Mouse (Mus musculus): ENCODE results near the gene Vash2. TPM values are rescaled to one million over a fixed set of nuclear protein-coding genes. Genes with fewer than 3 reads are reported as not detected.

Gene Vash2
- polyA plus RNA-seq, 1 experiment from 2014 or later = 86.4 TPM

DNA sequence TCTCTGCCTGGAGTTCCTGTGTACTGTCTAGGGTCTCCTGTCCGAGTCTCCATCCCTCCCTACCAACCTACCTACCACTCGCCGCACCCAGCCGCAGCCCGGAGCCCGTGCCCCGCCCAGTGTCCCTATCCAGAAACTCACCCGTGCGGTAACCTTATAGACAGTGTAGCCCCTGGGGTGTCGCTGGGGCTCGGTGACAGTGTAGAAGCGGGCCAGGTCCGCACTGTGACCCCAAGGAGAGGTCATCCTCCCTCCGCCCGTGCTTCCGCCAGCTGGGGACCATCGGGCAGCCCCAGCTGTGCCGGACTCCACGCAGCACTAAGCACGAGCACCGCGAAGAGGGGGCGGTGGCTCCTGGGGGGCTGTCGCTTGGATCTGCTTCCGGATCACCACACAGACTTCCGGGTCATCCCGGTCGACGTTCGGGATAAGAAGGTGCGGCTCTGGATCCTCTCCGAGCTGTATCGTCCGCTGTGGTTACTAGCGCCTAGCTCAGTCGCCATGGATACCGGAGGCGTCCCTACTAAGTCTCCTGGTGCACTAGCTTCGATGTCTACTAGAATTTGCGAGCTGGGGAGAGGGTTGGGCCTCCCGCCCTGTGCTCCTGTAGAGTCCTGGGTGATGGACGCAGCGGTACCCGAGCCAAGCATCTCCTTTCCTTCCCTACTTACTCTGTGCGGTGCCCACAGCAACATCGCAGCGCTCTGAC is 67.5 kb downstream of the Vash2 start, which contains the start of gene Rps6kc1:
Rps6kc1 (minus strand) TSS at position 356 of the 709 bp plus-strand sequence.
- H3K27me3 ChIP-seq (replicated peaks) = peaks cover 5% of the 10 kb centered on the region; the same call in 1 of the 2 replicates
- H3K27ac ChIP-seq (replicated peaks) = peak within 1 kb of the TSS; percentile 80
- no peaks in the 10 kb centered on the region for H3K9me3 ChIP-seq (replicated peaks)
- peak; percentile 95 for ATAC-seq (ENCODE audit: low FRiP score)
- H3K4me1 ChIP-seq = peaks cover 36% of the 10 kb centered on the region
- WGBS = under 1% methylated on average over 47 of the region's 47 CpGs
- H3K4me3 ChIP-seq (replicated peaks) = peak within 1 kb of the TSS; percentile 99
- H3K9ac ChIP-seq (replicated peaks) = peak within 1 kb of the TSS; percentile 93
- H3K4me2 ChIP-seq = peak within 1 kb of the TSS; percentile 73
- H3K36me3 ChIP-seq = no peaks in the 10 kb centered on the region

DNA sequence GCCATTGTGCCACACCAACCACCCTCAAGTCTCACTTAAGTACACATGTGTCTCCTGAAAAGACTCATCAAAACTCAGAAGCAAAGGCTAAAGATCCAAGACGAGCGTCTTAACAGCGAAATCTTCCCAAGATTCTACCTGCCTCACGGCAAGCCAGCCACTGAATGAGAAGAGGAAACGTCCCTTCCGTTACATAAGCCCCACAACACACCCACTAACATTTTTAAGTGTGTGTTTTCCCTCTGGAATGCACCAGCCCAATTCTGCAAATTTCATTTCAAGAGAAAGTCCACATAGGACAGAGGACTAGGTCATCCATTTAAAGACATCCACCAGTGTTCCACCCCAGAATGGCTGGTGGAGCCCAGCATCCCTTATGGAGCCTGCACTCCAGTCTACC is 68.3 kb downstream of the Vash2 start:
- no peaks in the 10 kb centered on the region for H3K36me3 ChIP-seq
- H3K9ac ChIP-seq (replicated peaks) = peak overlapping the region; percentile 93
- peaks cover 36% of the 10 kb centered on the region for H3K4me1 ChIP-seq
- WGBS = 76% methylated on average over 6 of the region's 6 CpGs
- peak overlapping the region; percentile 80; the same call in 1 of the 2 replicates for H3K27ac ChIP-seq (replicated peaks)
- peak overlapping the region; percentile 73 for H3K4me2 ChIP-seq
- H3K4me3 ChIP-seq (replicated peaks) = peak overlapping the region; percentile 99
- no peaks in the 10 kb centered on the region for H3K9me3 ChIP-seq (replicated peaks)
- peak; percentile 21; the same call in 1 of the 2 replicates for ATAC-seq (ENCODE audit: low FRiP score)
- H3K27me3 ChIP-seq (replicated peaks) = peaks cover 5% of the 10 kb centered on the region; the same call in 1 of the 2 replicates

DNA sequence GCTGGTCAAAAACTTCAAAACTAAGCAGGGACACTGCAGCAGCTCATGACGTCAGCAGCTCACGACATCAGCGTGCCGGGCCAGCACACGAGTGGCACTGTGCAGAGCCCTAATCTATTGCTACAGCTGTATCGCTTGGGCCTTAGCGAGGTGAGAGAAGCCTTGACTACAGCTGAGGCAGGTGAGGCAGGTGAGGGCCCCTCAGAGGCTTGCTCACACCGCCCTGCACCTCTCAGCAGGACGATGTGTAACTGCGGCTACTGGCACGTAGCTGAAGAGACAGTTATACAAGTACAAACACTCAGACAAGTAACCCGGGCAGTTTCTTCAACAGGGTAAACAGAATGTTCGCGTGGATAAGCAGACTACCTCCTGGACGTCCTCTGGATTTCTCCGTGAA is 74.4 kb downstream of the Vash2 start:
- peaks cover 12% of the 10 kb centered on the region for H3K4me1 ChIP-seq
- no peaks in the 10 kb centered on the region for H3K27me3 ChIP-seq (replicated peaks)
- no peak for ATAC-seq (ENCODE audit: low FRiP score)
- no peaks in the 10 kb centered on the region for H3K9me3 ChIP-seq (replicated peaks)
- 0 out of 2 replicates have a peak overlapping the region, but pooled peaks have one; percentile 43 for H3K27ac ChIP-seq (replicated peaks)
- H3K4me2 ChIP-seq = no peak overlapping the region
- H3K4me3 ChIP-seq (replicated peaks) = no peak overlapping the region
- 86% methylated on average over 16 of the region's 16 CpGs for WGBS
- peaks cover 16% of the 10 kb centered on the region for H3K36me3 ChIP-seq
- no peak overlapping the region for H3K9ac ChIP-seq (replicated peaks)

DNA sequence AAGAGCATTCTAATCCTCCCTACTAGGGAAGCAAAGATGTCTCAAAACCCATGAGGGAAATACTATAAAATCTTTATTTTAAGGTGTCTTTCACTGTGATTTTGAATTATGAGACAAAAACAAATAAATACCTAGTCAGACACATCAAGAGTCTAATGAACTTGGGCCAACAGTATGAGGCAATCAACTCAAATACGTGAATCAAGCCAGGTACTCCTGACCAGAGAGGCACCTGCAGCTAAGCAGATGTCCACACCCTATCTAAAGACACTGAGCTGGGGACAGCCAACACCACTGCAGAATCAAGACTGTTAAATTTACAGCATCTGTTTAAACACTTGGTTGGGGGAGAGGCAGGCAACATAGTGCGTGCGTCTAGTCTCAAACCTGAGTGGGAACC is 75.0 kb downstream of the Vash2 start:
- no peak overlapping the region for H3K4me3 ChIP-seq (replicated peaks)
- ATAC-seq (ENCODE audit: low FRiP score) = no peak
- H3K9me3 ChIP-seq (replicated peaks) = no peaks in the 10 kb centered on the region
- no peak overlapping the region for H3K27ac ChIP-seq (replicated peaks)
- H3K4me2 ChIP-seq = no peak overlapping the region
- peaks cover 17% of the 10 kb centered on the region for H3K36me3 ChIP-seq
- H3K27me3 ChIP-seq (replicated peaks) = no peaks in the 10 kb centered on the region
- H3K4me1 ChIP-seq = peaks cover 6% of the 10 kb centered on the region
- H3K9ac ChIP-seq (replicated peaks) = no peak overlapping the region
- WGBS = 94% methylated on average over 3 of the region's 3 CpGs

DNA sequence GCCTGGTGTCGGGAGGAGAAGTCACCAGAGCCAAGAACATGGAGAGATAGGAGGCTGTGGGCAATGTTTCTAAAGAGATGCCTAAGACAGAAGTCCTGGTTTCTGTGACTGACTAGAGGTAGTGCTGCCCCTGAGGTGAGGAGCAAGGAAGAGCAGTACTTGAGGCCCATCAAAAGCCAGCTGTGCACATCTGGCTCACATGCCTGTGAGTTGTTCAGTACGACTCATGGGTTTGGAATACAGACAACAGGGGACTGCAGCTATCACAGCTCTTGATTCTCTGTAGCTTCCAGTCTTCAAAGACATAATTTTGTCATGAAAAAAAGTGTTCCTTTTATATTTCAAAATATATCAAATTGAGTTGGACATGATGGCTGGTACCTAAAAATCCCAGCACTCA is 78.0 kb downstream of the Vash2 start:
- Histone ChIP-seq H3K4me2 (no peak overlapping the region), H3K27ac (replicated peaks) (no peak overlapping the region), H3K4me1 (no peaks in the 10 kb centered on the region; the same call in 1 of the 2 replicates), H3K9me3 (replicated peaks) (no peaks in the 10 kb centered on the region), H3K36me3 (peaks cover 37% of the 10 kb centered on the region), H3K27me3 (replicated peaks) (no peaks in the 10 kb centered on the region), H3K4me3 (replicated peaks) (no peak overlapping the region), H3K9ac (replicated peaks) (no peak overlapping the region)
- no peak for ATAC-seq (ENCODE audit: low FRiP score)
- WGBS = 63% methylated on average over 2 of the region's 2 CpGs

DNA sequence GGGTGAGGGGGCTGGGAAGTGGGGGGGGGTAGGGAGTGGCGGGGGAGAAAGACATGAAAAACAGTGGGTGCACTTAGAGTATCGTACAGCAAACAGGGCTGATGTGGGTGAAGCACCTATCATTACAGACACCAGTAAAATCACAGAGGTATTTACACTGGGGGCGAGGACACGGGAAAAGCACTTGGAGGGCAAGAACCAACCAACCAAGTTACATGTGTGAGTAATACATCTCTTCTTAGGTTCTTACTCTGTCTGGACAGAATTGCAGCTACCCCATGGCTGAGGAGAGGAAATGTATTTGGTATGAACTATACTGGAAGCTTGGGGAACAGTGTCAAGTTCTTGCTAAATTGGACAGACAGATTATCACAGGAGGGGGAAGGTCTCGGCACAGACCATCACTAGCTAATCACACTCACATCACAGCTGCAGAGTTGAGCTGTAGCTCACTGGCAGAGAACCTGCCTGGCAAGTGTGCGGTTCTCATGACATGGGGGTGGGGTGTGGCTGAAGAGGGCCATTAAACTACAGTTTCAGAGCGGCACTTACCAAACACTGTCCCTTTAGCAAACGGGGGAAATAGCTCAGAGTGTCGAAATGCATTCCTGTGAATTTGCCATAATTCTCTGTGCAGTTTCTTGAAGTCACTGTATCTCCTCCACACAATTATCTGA is 80.1 kb downstream of the Vash2 start:
- Histone ChIP-seq H3K36me3 (peaks cover 31% of the 10 kb centered on the region), H3K4me3 (replicated peaks) (no peak overlapping the region), H3K9ac (replicated peaks) (no peak overlapping the region), H3K9me3 (replicated peaks) (no peaks in the 10 kb centered on the region), H3K27ac (replicated peaks) (no peak overlapping the region), H3K27me3 (replicated peaks) (no peaks in the 10 kb centered on the region), H3K4me1 (no peaks in the 10 kb centered on the region), H3K4me2 (no peak overlapping the region)
- ATAC-seq (ENCODE audit: low FRiP score) = no peak
- WGBS = 84% methylated on average over 9 of the region's 9 CpGs

DNA sequence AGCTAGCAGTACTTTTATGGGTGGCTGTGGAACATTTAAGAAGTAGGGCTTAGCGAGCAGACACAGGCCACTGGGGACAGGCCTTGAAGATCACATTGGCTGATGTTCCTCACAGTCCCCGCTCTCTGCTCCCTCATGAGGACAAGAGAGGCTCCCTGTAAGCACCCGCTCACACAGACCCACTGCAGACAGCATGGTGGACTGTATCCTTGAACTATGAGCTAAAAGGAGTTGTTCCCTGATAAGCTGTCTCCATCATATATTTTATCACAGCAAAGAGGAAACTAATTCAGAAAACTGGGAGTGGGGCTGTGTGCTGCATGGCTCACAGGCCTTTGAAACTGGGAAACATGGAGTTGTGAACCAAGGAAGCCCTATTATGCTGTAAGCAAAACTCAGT is 80.9 kb downstream of the Vash2 start:
- H3K36me3 ChIP-seq = peaks cover 23% of the 10 kb centered on the region
- no peaks in the 10 kb centered on the region for H3K27me3 ChIP-seq (replicated peaks)

More for the DNA sequence above, 80.9 kb downstream of the Vash2 start:
- H3K9ac ChIP-seq (replicated peaks) = no peak overlapping the region
- 93% methylated on average over 3 of the region's 3 CpGs for WGBS
- no peaks in the 10 kb centered on the region for H3K4me1 ChIP-seq
- no peak for ATAC-seq (ENCODE audit: low FRiP score)
- no peaks in the 10 kb centered on the region for H3K9me3 ChIP-seq (replicated peaks)
- H3K27ac ChIP-seq (replicated peaks) = no peak overlapping the region
- no peak overlapping the region for H3K4me3 ChIP-seq (replicated peaks)
- H3K4me2 ChIP-seq = no peak overlapping the region

Other genes with a start within 250 kb of the Vash2 start
- 26.5 and 27.3 TPM in 2 replicates for gene Rps6kc1, start 67.5 kb downstream of the Vash2 start, polyA plus RNA-seq (2015; fragmentation: Nextera tagmentation; extraction: Ambion mirVana)
- gene Angel2, start 54.2 kb downstream of the Vash2 start, polyA plus RNA-seq (2015; fragmentation: Nextera tagmentation; extraction: Ambion mirVana) = 37.4 and 42.2 TPM in 2 replicates
- 7.5 and 8.1 TPM in 2 replicates for gene Flvcr1, start 46.9 kb upstream of the Vash2 start, polyA plus RNA-seq (2015; fragmentation: Nextera tagmentation; extraction: Ambion mirVana)
- not detected in 2 replicates for gene Spata45, start 57.3 kb upstream of the Vash2 start, polyA plus RNA-seq (2015; fragmentation: Nextera tagmentation; extraction: Ambion mirVana)
- gene Tatdn3, start 83.6 kb upstream of the Vash2 start, polyA plus RNA-seq (2015; fragmentation: Nextera tagmentation; extraction: Ambion mirVana) = 14.4 and 16.0 TPM in 2 replicates
- 4.6 and 7.6 TPM in 2 replicates for gene Nsl1, start 83.7 kb upstream of the Vash2 start, polyA plus RNA-seq (2015; fragmentation: Nextera tagmentation; extraction: Ambion mirVana)
- 3.5 and 3.6 TPM in 2 replicates for gene Batf3, start 118.6 kb upstream of the Vash2 start, polyA plus RNA-seq (2015; fragmentation: Nextera tagmentation; extraction: Ambion mirVana)
- gene Fam71a, start 185.5 kb upstream of the Vash2 start, polyA plus RNA-seq (2015; fragmentation: Nextera tagmentation; extraction: Ambion mirVana) = not detected in 2 replicates
- 1.8 and 1.9 TPM in 2 replicates for gene Atf3, start 238.7 kb upstream of the Vash2 start, polyA plus RNA-seq (2015; fragmentation: Nextera tagmentation; extraction: Ambion mirVana)